Mouse (Mus musculus) cerebellum, postnatal 10 days (tissue): ENCODE data around the gene Lhfp.

ENCODE experiments used
- DNase-seq, 2 experiments: peaks; one replicate each; pipeline ENCODE4 v3.0.0; 2021; ENCODE audit warnings: mixed read lengths in 2 of 2

Gene Lhfp

DNA sequence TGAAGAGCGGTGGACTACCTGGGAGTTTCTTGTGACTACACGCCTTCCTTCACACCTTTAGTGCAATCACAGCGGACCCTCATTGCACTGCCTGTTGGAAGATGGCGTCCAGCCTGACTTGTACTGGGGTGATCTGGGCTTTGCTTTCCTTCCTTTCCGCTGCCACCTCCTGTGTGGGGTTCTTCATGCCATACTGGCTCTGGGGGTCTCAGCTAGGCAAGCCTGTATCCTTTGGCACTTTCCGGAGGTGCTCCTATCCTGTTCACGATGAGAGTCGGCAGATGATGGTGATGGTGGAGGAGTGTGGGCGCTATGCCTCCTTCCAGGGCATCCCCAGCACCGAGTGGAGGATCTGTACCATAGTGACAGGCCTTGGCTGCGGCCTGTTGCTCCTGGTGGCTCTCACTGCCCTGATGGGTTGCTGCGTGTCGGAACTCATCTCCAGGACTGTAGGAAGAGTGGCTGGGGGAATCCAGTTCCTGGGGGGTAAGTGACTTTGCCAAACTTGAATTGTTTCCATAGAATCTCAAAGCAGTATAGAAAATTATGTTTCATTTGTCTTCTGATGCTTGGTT is 2.0 kb downstream of the Lhfp start:
- peak in 1 of 2 experiments; percentile 20 for DNase-seq

DNA sequence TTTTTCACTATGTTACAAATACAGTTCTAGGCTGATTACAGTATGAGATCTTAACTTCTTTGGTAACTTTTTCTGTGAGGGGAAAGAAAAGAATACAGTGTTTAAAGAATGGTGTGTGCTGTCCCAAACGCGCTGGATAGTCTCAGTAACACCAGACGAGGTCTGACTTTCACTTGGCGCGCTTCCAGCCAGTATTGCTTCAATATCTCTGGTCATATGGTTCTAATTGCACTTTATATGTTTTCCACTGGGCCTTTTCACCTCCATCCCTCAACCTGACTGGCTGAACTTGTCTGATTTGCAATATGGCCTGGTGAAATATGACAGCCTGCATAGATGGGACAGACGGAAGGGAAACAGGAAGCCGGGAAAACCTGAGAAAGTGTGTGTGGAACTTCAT is 2.9 kb downstream of the Lhfp start:
- DNase-seq, result peak; percentile 51

DNA sequence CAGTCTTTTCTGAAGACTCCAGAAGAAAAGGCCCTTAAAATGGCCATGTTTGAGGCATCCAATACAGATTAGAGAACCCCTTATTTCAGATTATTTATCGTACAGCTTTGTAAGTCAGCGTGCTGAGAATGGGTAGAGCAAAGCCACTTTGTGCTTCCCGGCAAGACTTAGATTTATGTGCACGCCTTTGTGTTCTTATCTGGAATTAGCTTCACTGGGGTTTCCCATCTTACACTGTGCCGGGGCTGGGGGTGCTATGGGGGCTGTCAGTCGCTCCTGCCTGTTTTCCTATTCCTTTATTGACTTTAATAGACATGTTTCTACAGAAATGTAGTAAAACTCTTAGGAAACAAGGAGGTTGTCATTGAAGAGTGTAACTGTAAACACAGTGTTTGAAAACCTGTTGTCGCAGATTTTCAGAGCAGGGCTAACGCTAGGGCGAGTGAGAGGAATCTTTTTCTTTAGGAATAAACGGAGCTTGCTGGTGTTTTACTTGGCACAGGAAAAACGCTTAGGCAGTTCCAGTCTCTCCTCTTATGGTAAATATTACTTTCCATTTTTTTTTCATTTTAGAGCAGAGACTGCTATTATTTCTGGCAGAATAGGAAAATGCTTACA is 3.5 kb downstream of the Lhfp start:
- no peak for DNase-seq

GRCm38 (mm10) chr3:53045697-53046096 is 4.4 kb downstream of the Lhfp start:
- DNase-seq, result peak; percentile 30 to 41

DNA sequence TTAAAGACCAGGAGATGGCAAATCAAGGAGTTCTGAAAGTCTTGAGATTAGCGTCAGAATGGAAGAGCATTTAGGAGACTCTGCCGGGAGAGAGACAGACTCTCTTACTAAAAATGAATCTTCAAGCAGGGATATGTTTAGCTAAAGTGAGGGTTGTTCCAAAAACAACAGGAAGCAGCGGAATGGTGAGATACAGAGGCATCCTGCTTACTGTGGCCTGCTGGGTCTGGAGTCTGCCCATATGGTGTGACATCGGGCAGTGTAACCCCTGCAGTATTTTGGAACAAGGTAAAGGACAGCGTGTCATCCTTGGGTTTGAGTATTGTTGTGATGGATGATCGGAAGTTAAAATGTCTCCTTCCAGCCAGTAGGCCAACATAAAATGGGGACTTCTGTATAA is 5.0 kb downstream of the Lhfp start:
- DNase-seq, result peak; percentile 71 to 84

GRCm38 (mm10) chr3:53052385-53052784 is 11.1 kb downstream of the Lhfp start:
- peak in 1 of 2 experiments; percentile 22 for DNase-seq

DNA sequence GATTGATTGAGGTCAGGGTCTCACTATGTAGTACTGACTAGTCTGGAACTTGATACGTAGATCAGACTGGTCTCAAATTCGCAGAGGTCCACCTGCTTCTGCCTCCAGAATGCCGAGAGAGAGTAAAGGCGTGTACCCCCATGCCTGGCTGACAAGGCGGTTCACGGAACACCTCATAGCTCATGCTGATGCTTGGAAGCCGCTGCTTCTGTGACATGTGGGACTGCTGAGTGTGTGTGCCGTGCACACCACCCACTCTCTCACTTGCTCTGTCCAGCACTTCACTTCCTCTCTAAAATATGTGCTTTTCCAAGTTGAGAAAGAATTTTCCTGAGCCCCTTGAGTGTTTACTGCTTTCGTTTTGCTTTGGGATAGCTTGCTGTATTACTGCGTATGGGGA is 15.1 kb downstream of the Lhfp start:
- DNase-seq, result no peak

GRCm38 (mm10) chr3:53059959-53060358 is 18.6 kb downstream of the Lhfp start:
- no peak for DNase-seq

DNA sequence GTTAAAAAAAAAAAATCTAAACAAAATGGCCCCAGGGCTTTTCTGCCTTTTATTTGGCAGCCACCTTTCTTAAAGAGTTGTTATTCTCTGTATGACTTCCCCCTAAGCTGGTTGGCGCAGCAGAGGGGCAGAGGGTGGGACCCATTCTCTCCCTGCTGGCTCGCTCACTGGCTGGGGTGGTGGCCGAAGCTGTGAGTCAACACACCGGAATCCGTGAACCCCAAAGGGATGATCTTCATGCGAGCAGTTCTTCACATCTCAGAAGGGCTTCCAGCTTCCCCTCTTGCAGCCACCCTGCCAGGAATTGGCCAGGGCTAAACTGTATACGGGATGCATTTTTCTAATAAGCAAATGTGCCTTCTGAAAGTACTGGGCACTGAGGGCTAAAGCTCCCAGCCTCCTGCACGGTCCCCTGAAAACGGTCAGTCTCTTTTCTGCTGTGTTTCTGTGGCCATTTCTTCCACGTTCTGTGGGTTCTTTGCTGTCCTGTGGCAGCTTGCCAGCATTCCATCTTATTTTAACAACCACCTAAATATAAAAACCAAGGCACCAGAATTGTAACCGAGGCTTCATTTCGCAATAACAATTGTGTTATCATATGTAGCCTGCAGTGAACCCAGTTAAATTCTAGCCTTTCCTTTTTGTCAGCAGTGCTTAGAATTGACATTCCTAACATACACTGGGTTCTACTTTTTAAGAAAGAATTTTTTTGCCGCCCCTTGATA is 22.3 kb downstream of the Lhfp start:
- no peak for DNase-seq

DNA sequence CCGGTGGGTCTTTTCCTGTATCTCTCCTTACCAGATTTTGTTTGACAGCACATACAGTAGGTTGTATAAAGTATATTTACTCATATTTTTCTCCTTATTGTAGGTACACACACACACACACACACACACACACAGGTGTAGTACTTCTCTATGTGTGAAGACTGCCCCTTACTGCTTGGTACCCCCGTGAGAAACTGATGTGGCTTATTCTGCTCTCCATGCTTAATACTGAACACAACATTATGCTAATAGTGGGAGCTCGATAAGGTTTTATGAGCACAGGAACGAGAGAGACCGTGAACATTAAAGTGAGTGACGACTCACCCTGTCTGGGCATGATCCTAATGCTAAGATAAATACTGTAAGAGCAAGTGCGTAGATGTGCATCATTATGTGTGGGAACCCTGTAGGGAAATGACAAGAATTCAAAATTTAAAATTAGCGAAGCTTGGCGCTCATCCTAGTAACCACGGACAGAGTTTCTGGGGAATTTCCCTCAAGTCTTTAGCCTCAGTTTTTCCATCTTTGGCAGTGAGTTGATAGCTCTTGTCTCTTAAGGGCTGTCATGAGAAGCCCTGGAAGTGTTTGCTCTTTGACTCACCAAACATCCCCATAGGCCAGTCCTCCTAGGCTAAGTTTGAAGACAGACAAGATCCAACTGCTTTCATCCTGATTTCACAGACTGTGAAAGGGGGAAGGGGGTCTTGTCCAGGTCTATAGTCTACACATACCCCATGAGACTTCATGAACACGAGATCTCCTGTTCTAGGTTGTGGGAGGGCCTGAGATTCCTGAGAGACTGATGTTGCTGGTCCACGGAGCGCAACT is 24.2 kb downstream of the Lhfp start:
- DNase-seq, result no peak

GRCm38 (mm10) chr3:53066095-53066372 is 24.7 kb downstream of the Lhfp start:
- no peak for DNase-seq

DNA sequence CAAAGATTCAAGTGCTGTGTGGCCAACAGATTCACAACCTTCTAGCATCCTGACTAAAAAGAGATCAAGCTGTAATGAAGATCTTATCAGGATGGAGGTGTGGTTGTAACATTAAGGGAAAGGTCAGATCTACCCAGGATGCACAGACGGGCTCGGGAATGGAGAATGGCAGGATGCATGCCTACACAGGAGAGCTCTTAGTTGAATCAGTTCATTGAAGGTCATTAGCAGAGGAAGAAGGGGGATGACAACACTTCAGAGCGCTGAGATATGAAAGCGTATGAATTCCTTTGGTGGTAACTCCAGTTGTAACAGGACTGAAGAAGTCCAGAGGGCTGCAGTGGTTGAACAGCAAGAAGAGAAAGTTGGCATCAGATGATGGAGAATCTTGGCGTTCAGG is 27.1 kb downstream of the Lhfp start:
- DNase-seq, result no peak

DNA sequence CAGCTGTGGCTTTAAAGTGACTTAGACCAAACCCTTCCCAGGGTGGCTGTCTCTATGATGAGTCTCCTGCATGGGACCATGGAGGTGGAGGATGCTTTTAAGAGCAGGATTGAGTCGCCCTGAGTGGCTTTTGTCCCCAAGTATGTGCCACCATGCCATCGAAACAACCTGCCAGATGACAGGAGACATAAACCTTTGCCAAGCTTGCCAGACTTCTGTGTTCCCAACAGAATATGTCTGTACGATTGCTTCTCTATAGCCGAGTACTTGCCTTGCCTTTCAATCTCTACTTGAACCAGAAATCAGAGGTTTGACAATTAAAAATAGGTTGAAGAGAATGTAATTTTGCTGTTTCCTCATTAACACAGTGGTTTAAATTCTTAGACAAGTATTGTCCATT is 32.9 kb downstream of the Lhfp start:
- no peak for DNase-seq

DNA sequence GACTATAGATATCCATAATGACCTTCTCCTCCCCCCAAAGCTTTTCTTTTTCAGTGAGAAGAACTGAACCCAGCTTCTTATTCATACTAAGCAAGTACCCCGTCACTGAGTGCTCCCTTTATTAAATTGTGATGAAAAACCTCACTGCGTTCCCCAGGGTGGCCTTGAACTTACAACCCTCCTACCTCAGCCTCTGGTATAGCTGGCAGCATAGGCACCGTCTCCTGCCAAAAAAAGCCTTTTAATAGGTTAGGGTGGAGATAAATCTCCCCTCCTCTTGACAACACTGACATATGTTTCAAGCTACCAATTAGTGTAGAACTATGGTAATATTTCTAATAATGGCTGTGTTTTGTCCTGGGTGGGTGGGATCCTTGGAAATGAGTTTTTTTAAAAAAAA is 33.4 kb downstream of the Lhfp start:
- DNase-seq, result no peak

DNA sequence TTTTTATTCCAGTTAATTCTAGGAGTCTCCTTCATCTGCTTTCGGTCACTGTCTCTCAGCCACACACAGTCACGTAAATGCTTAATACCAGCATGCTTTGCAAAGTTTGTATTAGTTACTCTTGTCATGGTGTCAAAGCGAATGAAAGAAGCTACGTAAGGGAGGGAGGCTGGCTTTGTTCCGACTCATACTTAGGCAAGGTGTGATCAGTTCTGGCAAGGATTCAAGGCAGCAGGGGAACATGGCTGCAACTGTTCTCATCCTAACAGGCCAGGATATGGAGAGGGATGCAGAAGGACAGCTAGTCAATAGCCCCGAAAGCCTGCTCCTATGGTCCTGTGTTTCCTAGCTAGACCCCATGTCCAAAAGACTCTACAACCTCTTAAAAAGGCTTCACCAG is 39.0 kb downstream of the Lhfp start:
- DNase-seq, result peak; percentile 31 to 43

GRCm38 (mm10) chr3:53080710-53081109 is 39.4 kb downstream of the Lhfp start:
- no peak for DNase-seq

DNA sequence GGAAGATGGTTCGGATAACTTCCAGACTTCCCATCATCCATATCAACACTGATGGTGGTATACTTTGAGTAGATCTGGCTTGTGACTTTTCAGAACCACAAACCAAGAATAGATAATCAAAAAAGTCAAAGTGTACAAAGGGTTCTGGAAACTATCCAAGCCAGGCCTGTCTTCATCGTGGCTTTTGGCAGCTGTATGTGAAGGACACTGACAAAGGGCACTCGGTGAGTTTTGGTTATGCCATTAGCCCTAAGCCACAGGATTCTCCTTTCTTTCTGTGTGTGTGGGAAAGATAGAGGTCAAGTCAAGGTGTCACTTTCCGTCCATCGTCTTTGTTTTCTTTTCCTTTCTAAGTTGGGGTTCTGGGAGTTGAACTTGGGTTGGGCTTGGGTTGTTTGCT is 42.4 kb downstream of the Lhfp start:
- no peak for DNase-seq

- no peak for DNase-seq
Measured at GRCm38 (mm10) chr3:53084806-53085205, 43.5 kb downstream of the Lhfp start.

- no peak for DNase-seq
Measured at GRCm38 (mm10) chr3:53086481-53087155, 45.3 kb downstream of the Lhfp start.

- no peak for DNase-seq
Measured at GRCm38 (mm10) chr3:53087156-53087805, 46.0 kb downstream of the Lhfp start.

DNA sequence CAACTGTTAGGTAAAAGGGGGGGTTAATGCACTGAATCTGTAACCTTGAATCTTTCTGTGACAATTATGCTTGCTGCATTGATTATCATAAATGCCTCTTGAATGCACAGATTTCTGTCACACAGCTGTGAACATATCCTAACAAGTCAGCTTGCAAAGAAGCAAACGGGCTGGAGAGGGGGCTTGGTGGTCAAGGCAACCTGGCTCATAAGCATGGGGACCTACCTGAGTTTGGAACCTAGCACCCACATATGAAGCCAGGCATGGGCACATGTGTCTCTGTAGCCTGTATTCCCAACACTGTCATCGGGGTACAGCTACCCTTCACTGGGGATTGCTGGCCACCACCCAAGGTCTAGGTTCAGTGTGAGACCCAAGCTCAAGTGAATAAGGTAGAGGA is 48.6 kb downstream of the Lhfp start:
- DNase-seq, result no peak

DNA sequence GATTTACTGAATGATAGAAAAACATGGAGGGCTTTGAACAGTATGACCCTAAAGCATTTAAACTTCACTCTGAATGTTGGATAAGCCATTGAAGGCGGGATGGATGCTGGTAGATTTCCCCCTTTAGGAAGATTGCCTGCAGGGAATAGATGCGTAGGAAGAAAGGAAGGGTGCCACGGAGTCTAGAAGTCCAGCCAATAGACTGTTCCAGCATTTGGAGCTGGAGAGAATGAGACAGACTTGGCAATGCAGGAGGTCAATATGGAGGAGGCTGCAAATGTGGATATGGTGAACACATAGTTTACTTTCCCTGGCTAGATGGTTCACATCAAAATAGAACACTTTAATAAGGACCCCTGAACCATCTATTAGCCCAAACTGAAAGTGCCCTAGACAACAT is 58.9 kb downstream of the Lhfp start:
- no peak for DNase-seq

DNA sequence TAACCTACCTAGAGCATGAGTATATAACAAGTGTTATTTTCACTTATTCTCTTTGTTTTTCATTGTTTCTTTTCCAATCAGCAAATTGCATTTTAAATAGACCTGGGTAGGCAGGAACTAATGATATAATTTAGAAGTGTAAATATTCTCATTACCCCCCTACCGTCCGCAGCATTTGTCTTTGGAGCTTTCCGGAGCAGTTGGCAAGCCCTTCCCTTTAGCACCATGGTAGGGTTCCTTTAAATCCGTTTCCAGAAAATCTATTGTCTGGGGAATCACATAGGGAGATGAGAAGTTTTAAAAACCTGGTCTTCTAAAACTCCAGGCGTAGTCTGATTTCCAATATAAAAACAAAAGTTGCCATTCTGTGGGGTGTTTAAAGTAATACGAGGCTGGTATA is 59.5 kb downstream of the Lhfp start:
- no peak for DNase-seq
